Mouse (Mus musculus): ENCODE data around the gene Tlr8. TPM values are rescaled to one million over a fixed set of nuclear protein-coding genes. Genes with fewer than 3 reads are reported as not detected.

Gene Tlr8
- total RNA-seq (2023) = 0.50 TPM

GRCm38 (mm10) chrX:167264086-167264485, at the start of gene Tlr8:
TSS of gene Tlr8 (minus strand) at chrX:167264329.

GRCm38 (mm10) chrX:167208978-167209754, 55.0 kb downstream of the Tlr8 start, which contains the start of gene Tmsb4x:
TSS of gene Tmsb4x (minus strand) at chrX:167209315.

Other genes starting within 250 kb of the Tlr8 start
- gene Tmsb4x, start 55.0 kb downstream of the Tlr8 start, total RNA-seq (2023) = 3,192 TPM
- gene Tlr7, start 66.2 kb upstream of the Tlr8 start, total RNA-seq (2023) = 5.2 TPM
- gene Prps2, start 118.4 kb upstream of the Tlr8 start, total RNA-seq (2023) = 47.6 TPM

All from CD4-positive naive resting alpha-beta T cell, adult 76 days (primary cell).